In genomic region chr6:120666761-120667421, GRCm38 (mm10) we compare ENCODE assay signal across 8 mouse cellular contexts. TPM values are rescaled to one million over a fixed set of nuclear protein-coding genes. Genes with fewer than 3 reads are reported as not detected.
A peak's percentile ranks its signal among the peaks of the same experiment; 100 is the strongest.
DNase-seq lines count a peak whose midpoint lies in the region.

No protein-coding gene starts in this region.

- peak; percentile 45 for DNase-seq in WW6 (ENCODE audit: low read depth, low spot score)
- peak; percentile 56 for DNase-seq in cerebellum, adult 9-10 months
- peak; percentile 49 for DNase-seq in forelimb bud, embryonic 11.5 days (ENCODE audit: low read depth, low spot score)
- peak; percentile 46 for DNase-seq in heart, postnatal 4 days
- DNase-seq in layer of hippocampus, adult 9-11 months = peak; percentile 10
- peak; percentile 48 for DNase-seq in lung, postnatal 10 days
- peak; percentile 35 for DNase-seq in right cerebral cortex, postnatal 14 days
- peak; percentile 53 for DNase-seq in yolk sac, embryonic 10.5 days (ENCODE audit: low spot score)

RNA-seq across cellular contexts. Expression of gene Cecr2, which starts 0.7 kb away (rescaled TPM):
- 1 to 10 TPM; 8.0 to 9.5 TPM for total RNA-seq in heart, postnatal 4 days (2021)

Comparison
In these comparisons a context has a peak if more than half of its experiments do, and no peak if none do; other contexts are left out.
1. Peak in every context shown above with its lines: DNase-seq.